Mouse (Mus musculus): ENCODE data around the gene Usp12. TPM values are rescaled to one million over a fixed set of nuclear protein-coding genes. Genes with fewer than 3 reads are reported as not detected.

Usp12 gene
- polyA plus RNA-seq, 1 experiment from 2014 or later, result 23.0 TPM

DNA sequence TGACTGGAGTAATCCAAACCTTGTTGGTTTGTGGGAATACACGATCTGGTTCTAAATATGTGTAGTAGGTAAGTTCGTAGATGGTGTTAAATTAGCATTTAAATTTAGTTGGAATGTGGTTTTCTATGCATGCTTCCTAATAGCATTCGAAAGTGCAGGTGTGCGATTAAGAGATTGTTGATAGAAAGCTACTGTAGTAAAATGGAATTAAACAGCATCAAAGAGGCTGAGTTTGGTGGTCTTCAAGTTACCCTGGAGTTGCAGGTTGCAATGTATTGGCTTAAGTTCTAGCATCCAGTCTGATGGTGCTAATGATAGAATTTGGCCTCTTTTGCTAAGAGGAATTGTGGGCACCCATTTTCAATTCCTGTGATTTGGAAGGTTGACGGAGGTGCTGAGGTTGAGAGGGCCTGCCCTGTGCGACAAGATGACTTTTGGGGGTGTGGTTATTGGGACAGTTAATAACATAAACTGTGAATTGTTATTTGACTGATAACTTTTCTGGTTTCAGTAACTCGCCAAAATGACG lies 38.9 kb upstream of the Usp12 start:
- Histone ChIP-seq H3K4me1 (ENCODE audit: insufficient read depth, low read length) (peaks cover 22% of the 10 kb centered on the region), H3K9me3 (ENCODE audit: low read length) (no peaks in the 10 kb centered on the region), H3K27me3 (ENCODE audit: insufficient read depth, low read length) (no peaks in the 10 kb centered on the region), H3K36me3 (ENCODE audit: insufficient read depth, low read length) (peaks cover 39% of the 10 kb centered on the region), H3K4me3 (ENCODE audit: low read length) (peak overlapping the region; percentile 90), H3K27ac (ENCODE audit: low read length) (peak overlapping the region; percentile 81), H3K9ac (replicated peaks; ENCODE audit: low read length) (peak overlapping the region; percentile 88), H3K4me2 (replicated peaks; ENCODE audit: low read depth, low read length) (peak overlapping the region; percentile 83)
- ATAC-seq (ENCODE audit: low FRiP score, low TSS enrichment), result no peak
- 14% methylated on average over 8 of the region's 8 CpGs for WGBS

DNA sequence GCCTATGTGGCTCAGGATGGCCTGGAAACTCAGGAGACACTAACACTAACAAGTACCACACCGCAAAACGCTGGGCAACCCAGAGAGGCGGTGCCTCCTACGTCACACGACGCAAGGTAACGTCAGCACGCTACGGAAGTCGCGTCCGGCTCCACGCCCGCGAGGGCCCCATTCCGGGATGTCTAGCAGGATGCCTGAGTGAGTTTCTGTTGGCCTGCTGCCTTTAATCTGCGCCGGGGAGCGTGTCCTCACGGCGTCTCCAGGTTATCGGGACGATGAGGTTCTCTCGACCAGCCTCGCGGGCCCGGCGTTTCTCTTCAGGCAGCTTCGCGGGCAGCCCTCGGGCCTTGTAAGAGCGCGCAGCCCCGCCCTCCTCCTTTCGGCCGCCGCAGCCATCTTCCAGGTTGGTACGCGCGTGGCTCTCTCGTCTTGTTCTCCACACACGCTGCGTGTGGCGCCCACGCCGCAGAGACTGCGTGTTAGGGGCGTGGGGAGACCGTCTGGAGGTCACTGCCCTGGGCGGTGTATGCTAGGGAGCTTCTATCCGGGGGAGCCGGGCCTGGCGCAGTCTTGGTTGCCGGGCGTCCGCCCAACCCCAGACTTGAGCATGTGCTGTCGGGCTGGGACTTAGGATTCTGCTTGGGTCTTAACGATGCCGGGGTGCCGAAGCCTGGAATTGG lies 38.1 kb upstream of the Usp12 start, which contains the start of gene Rpl21:
Gene Rpl21 (plus strand): TSS at position 122 of the 680 bp plus-strand sequence.
- ATAC-seq (ENCODE audit: low FRiP score, low TSS enrichment), result peak; percentile 98
- peaks cover 36% of the 10 kb centered on the region for H3K36me3 ChIP-seq (ENCODE audit: insufficient read depth, low read length)
- H3K4me2 ChIP-seq (replicated peaks; ENCODE audit: low read depth, low read length), result peak within 1 kb of the TSS; percentile 83
- H3K9me3 ChIP-seq (ENCODE audit: low read length), result no peaks in the 10 kb centered on the region
- H3K27ac ChIP-seq (ENCODE audit: low read length), result peak within 1 kb of the TSS; percentile 81
- peaks cover 22% of the 10 kb centered on the region for H3K4me1 ChIP-seq (ENCODE audit: insufficient read depth, low read length)
- WGBS, result under 1% methylated on average over 60 of the region's 60 CpGs
- H3K9ac ChIP-seq (replicated peaks; ENCODE audit: low read length), result peak within 1 kb of the TSS; percentile 88
- peak within 1 kb of the TSS; percentile 90 for H3K4me3 ChIP-seq (ENCODE audit: low read length)
- H3K27me3 ChIP-seq (ENCODE audit: insufficient read depth, low read length), result no peaks in the 10 kb centered on the region

DNA sequence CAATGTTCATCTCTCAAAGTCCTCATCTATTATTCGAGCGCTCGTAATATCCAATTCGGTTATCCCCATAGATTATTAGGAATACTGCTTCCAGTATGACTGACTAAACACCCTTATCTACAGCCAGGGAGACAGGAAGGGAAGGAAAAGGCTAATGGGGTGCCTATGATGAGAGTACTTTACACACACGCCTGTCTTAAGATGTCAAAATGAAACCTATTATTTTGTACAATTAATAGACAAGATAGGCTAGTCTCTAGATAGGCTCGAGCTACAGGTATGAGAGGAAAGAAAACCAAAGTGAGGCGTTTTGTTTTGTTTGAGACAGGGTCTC lies 37.6 kb upstream of the Usp12 start:
- peak overlapping the region; percentile 88 for H3K9ac ChIP-seq (replicated peaks; ENCODE audit: low read length)
- H3K27me3 ChIP-seq (ENCODE audit: insufficient read depth, low read length), result no peaks in the 10 kb centered on the region
- peaks cover 22% of the 10 kb centered on the region for H3K4me1 ChIP-seq (ENCODE audit: insufficient read depth, low read length)
- peak; percentile 44; the same call in 1 of the 2 replicates for ATAC-seq (ENCODE audit: low FRiP score, low TSS enrichment)
- no peaks in the 10 kb centered on the region for H3K9me3 ChIP-seq (ENCODE audit: low read length)
- peak overlapping the region; percentile 81 for H3K27ac ChIP-seq (ENCODE audit: low read length)
- WGBS, result 53% methylated on average over 7 of the region's 7 CpGs
- peaks cover 31% of the 10 kb centered on the region for H3K36me3 ChIP-seq (ENCODE audit: insufficient read depth, low read length)
- peak overlapping the region; percentile 90 for H3K4me3 ChIP-seq (ENCODE audit: low read length)
- H3K4me2 ChIP-seq (replicated peaks; ENCODE audit: low read depth, low read length), result peak overlapping the region; percentile 83

DNA sequence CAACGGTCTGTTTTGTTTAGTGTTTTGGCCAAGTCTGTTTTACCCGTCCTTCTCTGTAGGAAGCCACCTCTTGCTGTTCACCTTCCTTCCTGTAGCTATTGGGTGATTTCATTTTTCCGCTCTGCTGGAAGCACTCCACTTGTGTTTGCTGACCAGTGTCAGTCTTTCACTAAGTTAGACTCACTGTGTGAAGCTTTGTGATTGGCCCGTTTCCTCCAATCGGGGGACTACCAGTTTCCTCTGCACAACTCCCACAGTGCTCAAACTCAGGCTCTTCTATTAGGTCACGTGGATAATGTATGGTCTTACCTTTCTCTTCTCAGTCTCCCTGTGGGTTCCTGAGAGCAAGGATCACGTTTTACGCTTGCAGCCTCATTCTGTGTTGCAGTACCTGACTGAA lies 34.7 kb upstream of the Usp12 start:
- Histone ChIP-seq H3K9me3 (ENCODE audit: low read length) (no peaks in the 10 kb centered on the region), H3K27ac (ENCODE audit: low read length) (no peak overlapping the region), H3K4me1 (ENCODE audit: insufficient read depth, low read length) (peaks cover 20% of the 10 kb centered on the region), H3K4me3 (ENCODE audit: low read length) (no peak overlapping the region), H3K36me3 (ENCODE audit: insufficient read depth, low read length) (peaks cover 3% of the 10 kb centered on the region; the same call in 1 of the 2 replicates), H3K4me2 (replicated peaks; ENCODE audit: low read depth, low read length) (no peak overlapping the region), H3K9ac (replicated peaks; ENCODE audit: low read length) (no peak overlapping the region), H3K27me3 (ENCODE audit: insufficient read depth, low read length) (no peaks in the 10 kb centered on the region)
- no peak for ATAC-seq (ENCODE audit: low FRiP score, low TSS enrichment)
- WGBS, result 51% methylated on average over 8 of the region's 8 CpGs

DNA sequence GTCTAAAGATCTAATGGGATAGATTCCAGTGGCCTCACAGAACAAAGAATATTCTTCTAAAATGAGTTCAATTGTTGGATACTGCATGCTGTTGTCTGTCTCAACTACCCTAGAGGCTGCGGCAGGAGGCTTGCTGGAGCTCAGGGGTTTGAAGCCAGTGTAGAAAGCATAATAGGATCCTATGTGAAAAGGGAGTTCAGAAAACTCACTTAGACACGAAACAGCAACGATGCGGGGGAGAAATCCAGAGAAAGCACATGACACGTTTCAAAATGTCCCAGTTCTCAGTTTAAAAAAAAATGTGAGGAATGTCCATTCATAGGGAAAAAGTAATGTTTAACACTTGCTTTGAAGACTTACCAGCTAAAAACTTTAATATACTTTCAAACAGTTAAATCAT lies 28.2 kb upstream of the Usp12 start:
- no peak for ATAC-seq (ENCODE audit: low FRiP score, low TSS enrichment)
- 65% methylated on average over 5 of the region's 5 CpGs for WGBS

DNA sequence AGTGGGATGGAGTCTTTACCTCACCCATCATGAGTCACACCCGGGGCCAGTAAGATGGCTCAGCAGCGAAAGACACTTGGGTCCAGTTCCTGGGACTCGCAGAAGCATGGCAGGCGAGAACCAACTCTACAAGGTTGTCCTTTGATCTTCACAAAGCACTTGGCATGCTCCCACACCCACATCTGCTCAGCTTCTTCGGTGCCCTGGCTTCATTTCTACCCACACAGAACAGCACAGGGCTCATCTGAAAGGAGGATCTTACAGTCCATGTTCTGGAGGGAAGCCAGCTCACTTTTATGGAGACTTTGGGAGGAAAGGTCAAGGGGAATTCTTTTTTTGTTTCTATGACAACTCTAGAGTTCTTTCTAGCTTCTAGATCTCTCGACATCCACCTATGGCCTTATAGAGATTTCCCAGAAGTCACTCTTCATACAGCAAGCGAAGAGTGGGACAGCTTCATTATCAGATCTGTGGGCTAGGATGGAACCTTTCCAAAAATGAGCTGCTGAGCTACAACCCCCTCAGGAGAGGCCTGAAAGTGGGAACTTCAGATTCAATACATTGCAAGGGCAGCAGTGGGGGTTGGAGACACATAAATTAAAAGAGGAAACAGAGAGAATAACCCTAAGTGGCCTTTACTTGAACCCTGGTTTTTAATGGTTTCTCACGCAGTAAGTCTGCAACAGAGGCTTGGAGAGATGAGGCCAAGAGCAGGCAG lies 24.3 kb upstream of the Usp12 start:
- no peaks in the 10 kb centered on the region for H3K27me3 ChIP-seq (ENCODE audit: insufficient read depth, low read length)
- no peaks in the 10 kb centered on the region for H3K36me3 ChIP-seq (ENCODE audit: insufficient read depth, low read length)
- no peak overlapping the region for H3K4me2 ChIP-seq (replicated peaks; ENCODE audit: low read depth, low read length)
- 0 out of 2 replicates have a peak, but pooled peaks have one; percentile 39 for ATAC-seq (ENCODE audit: low FRiP score, low TSS enrichment)
- no peak overlapping the region for H3K9ac ChIP-seq (replicated peaks; ENCODE audit: low read length)
- no peak overlapping the region for H3K4me3 ChIP-seq (ENCODE audit: low read length)
- H3K9me3 ChIP-seq (ENCODE audit: low read length), result no peaks in the 10 kb centered on the region
- 72% methylated on average over 8 of the region's 8 CpGs for WGBS
- H3K27ac ChIP-seq (ENCODE audit: low read length), result no peak overlapping the region
- H3K4me1 ChIP-seq (ENCODE audit: insufficient read depth, low read length), result no peaks in the 10 kb centered on the region

More for the DNA sequence above, 28.2 kb upstream of the Usp12 start:
- Histone ChIP-seq H3K9me3 (ENCODE audit: low read length) (no peaks in the 10 kb centered on the region), H3K4me1 (ENCODE audit: insufficient read depth, low read length) (peaks cover 7% of the 10 kb centered on the region), H3K9ac (replicated peaks; ENCODE audit: low read length) (no peak overlapping the region), H3K4me3 (ENCODE audit: low read length) (no peak overlapping the region), H3K4me2 (replicated peaks; ENCODE audit: low read depth, low read length) (no peak overlapping the region), H3K27ac (ENCODE audit: low read length) (no peak overlapping the region), H3K36me3 (ENCODE audit: insufficient read depth, low read length) (no peaks in the 10 kb centered on the region), H3K27me3 (ENCODE audit: insufficient read depth, low read length) (no peaks in the 10 kb centered on the region)

DNA sequence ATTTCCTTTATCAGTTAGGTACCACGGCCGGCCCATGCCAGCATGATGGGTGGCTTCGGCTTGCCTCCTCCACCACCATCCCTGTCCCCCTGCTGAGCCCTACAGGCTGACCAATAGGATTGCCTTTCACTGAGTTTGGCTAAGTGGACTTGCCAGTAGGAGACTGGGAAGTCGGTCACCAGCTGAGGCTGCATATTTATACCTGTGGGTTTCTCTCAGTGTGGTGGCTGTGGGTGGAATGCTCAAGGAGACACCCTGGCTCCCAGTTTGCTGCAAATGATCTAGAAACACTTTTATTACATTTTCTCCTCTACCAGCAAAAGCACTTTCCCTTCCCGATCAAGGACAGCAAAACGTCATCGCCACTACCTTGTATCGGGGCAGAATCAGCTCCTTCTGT lies 22.8 kb upstream of the Usp12 start:
- peaks cover 7% of the 10 kb centered on the region; the same call in 1 of the 2 replicates for H3K9me3 ChIP-seq (ENCODE audit: low read length)
- no peak overlapping the region for H3K9ac ChIP-seq (replicated peaks; ENCODE audit: low read length)
- no peak for ATAC-seq (ENCODE audit: low FRiP score, low TSS enrichment)
- no peak overlapping the region for H3K27ac ChIP-seq (ENCODE audit: low read length)
- H3K4me2 ChIP-seq (replicated peaks; ENCODE audit: low read depth, low read length), result no peak overlapping the region
- H3K4me1 ChIP-seq (ENCODE audit: insufficient read depth, low read length), result no peaks in the 10 kb centered on the region
- H3K36me3 ChIP-seq (ENCODE audit: insufficient read depth, low read length), result no peaks in the 10 kb centered on the region
- no peak overlapping the region for H3K4me3 ChIP-seq (ENCODE audit: low read length)
- 89% methylated on average over 8 of the region's 8 CpGs for WGBS
- no peaks in the 10 kb centered on the region for H3K27me3 ChIP-seq (ENCODE audit: insufficient read depth, low read length)

DNA sequence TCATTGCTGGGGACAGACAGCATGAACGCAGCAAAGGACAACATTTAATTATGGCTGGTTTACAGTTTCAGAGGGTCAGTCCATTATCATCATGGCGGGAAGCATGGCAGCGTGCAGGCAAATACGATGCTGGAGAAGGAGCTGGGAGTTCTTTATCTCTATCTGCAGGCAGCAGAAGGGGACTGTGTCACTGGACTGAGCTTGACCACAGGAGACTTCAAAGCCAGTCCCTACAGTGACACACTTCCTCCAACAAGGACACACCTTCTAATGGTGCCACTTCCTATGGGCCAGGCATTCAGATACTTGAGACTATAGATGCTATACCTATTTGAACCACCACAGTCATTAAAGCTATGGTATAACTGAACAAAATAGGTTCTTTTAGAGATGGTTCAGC lies 20.6 kb upstream of the Usp12 start:
- Histone ChIP-seq H3K9me3 (ENCODE audit: low read length) (peaks cover 7% of the 10 kb centered on the region; the same call in 1 of the 2 replicates), H3K27ac (ENCODE audit: low read length) (no peak overlapping the region), H3K4me3 (ENCODE audit: low read length) (no peak overlapping the region), H3K36me3 (ENCODE audit: insufficient read depth, low read length) (no peaks in the 10 kb centered on the region), H3K9ac (replicated peaks; ENCODE audit: low read length) (no peak overlapping the region), H3K4me1 (ENCODE audit: insufficient read depth, low read length) (no peaks in the 10 kb centered on the region), H3K27me3 (ENCODE audit: insufficient read depth, low read length) (no peaks in the 10 kb centered on the region), H3K4me2 (replicated peaks; ENCODE audit: low read depth, low read length) (no peak overlapping the region)
- 81% methylated on average over 4 of the region's 4 CpGs for WGBS
- no peak for ATAC-seq (ENCODE audit: low FRiP score, low TSS enrichment)

DNA sequence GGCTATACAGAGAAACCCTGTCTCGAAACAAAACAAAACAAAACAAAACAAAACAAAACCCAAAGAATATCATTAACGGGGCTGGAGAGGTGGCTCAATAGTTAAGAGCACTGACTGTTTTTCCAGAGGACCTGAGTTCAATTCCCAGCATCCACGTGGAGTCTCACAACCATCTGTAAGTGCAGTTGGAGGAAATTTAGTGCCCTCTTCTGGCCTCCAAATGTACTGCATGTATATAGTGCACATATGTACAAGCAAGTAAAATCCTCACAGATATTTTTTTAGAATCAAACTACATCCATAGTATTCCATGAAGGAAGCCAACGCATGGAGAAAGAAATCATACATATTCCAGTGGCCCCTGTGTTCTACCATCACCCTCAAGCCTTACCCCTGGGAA lies 18.6 kb upstream of the Usp12 start:
- H3K27ac ChIP-seq (ENCODE audit: low read length), result no peak overlapping the region
- H3K27me3 ChIP-seq (ENCODE audit: insufficient read depth, low read length), result no peaks in the 10 kb centered on the region
- 88% methylated on average over 4 of the region's 4 CpGs for WGBS
- no peak overlapping the region for H3K4me2 ChIP-seq (replicated peaks; ENCODE audit: low read depth, low read length)
- no peaks in the 10 kb centered on the region for H3K36me3 ChIP-seq (ENCODE audit: insufficient read depth, low read length)
- no peaks in the 10 kb centered on the region for H3K4me1 ChIP-seq (ENCODE audit: insufficient read depth, low read length)
- H3K9ac ChIP-seq (replicated peaks; ENCODE audit: low read length), result no peak overlapping the region
- H3K4me3 ChIP-seq (ENCODE audit: low read length), result no peak overlapping the region
- ATAC-seq (ENCODE audit: low FRiP score, low TSS enrichment), result no peak
- H3K9me3 ChIP-seq (ENCODE audit: low read length), result peaks cover 7% of the 10 kb centered on the region; the same call in 1 of the 2 replicates

DNA sequence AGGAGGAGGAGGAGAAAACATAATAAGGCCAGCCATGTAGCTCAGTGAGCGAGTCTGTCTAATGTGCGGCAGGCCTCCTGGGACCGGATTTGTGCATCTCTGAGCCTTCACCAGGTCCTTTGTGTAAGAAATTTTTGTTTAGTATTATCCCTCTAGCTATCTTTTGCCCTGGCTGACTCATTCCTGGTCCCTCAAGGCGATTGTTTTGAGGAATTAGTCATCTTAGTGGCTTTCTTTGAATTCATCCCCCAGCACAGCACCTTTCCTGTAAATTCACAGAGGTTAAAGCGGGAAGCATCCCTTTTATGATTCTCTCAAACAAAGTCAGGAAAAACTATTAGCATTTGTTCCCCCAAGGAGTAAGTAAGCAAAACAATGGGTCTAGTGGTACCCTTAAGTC lies 18.1 kb upstream of the Usp12 start:
- ATAC-seq (ENCODE audit: low FRiP score, low TSS enrichment), result no peak
- peaks cover 7% of the 10 kb centered on the region; the same call in 1 of the 2 replicates for H3K9me3 ChIP-seq (ENCODE audit: low read length)
- H3K4me3 ChIP-seq (ENCODE audit: low read length), result no peak overlapping the region
- H3K4me2 ChIP-seq (replicated peaks; ENCODE audit: low read depth, low read length), result no peak overlapping the region
- no peaks in the 10 kb centered on the region for H3K36me3 ChIP-seq (ENCODE audit: insufficient read depth, low read length)
- no peaks in the 10 kb centered on the region for H3K27me3 ChIP-seq (ENCODE audit: insufficient read depth, low read length)
- WGBS, result 92% methylated on average over 5 of the region's 5 CpGs
- H3K4me1 ChIP-seq (ENCODE audit: insufficient read depth, low read length), result no peaks in the 10 kb centered on the region
- no peak overlapping the region for H3K27ac ChIP-seq (ENCODE audit: low read length)
- no peak overlapping the region for H3K9ac ChIP-seq (replicated peaks; ENCODE audit: low read length)
